Mouse (Mus musculus) heart, embryonic 15.5 days (tissue): ENCODE measurements around the gene Igfbp3. TPM values are rescaled to one million over a fixed set of nuclear protein-coding genes. Genes with fewer than 3 reads are reported as not detected.

Experiments
- ATAC-seq: fragments of 200-750 bp; cut with Nextera tagmentation; replicated peaks from 2 replicates; pipeline ENCODE4 v1.8.0; 2017; ENCODE audit warnings: low read depth, moderate TSS enrichment; ENCODE audit not compliant: insufficient number of reproducible peaks, insufficient read depth, low FRiP score
- H3K27ac ChIP-seq: fragments of 300-500 bp; sonication (generic); 2 replicates; pipeline ENCODE4 v1.5.1; 2015; ENCODE audit warnings: mild to moderate bottlenecking, inconsistent platforms
- H3K27me3 ChIP-seq: fragments of 300-500 bp; sonication (generic); 2 replicates; pipeline ENCODE4 v1.6.1; 2015; ENCODE audit warnings: inconsistent platforms
- H3K36me3 ChIP-seq: fragments of 300-500 bp; sonication (generic); 2 replicates; pipeline ENCODE4 v1.6.1; 2015; ENCODE audit warnings: mild to moderate bottlenecking, inconsistent platforms
- H3K4me1 ChIP-seq: fragments of 300-500 bp; sonication (generic); replicated peaks from 2 replicates; pipeline ENCODE4 v1.6.1; 2015; ENCODE audit warnings: inconsistent platforms
- H3K4me2 ChIP-seq: fragments of 300-500 bp; sonication (generic); 2 replicates; pipeline ENCODE4 v1.6.1; 2015; ENCODE audit warnings: inconsistent platforms, mild to moderate bottlenecking, moderate library complexity
- H3K4me3 ChIP-seq: fragments of 300-500 bp; sonication (generic); 2 replicates; pipeline ENCODE4 v1.5.1; 2015; ENCODE audit warnings: mild to moderate bottlenecking, inconsistent platforms
- H3K9ac ChIP-seq: fragments of 300-500 bp; sonication (generic); 2 replicates; pipeline ENCODE4 v1.6.1; 2015; ENCODE audit warnings: mild to moderate bottlenecking, inconsistent platforms
- H3K9me3 ChIP-seq: fragments of 300-500 bp; sonication (generic); replicated peaks from 2 replicates; pipeline ENCODE4 v1.6.1; 2016; ENCODE audit warnings: inconsistent platforms
- WGBS: fragments of 180-500 bp; shearing (Covaris S2); methylation state at CpG from one replicate; pipeline ENCODE4 v1.1.7; 2015; ENCODE audit warnings: mixed read lengths; 5-methylcytosine and 5-hydroxymethylcytosine counted together
- polyA plus RNA-seq: library from polyadenylated mRNA; unstranded; fragments of >200 nt; fragmentation: Nextera tagmentation; extraction: Ambion mirVana; gene quantifications from 2 replicates; pipeline ENCODE4 v1.2.1, GENCODE M21; 2015

Igfbp3 gene
- polyA plus RNA-seq, 1 experiment from 2014 or later = 37.8 TPM

GRCm38 (mm10) chr11:7210343-7210742 lies 3.4 kb downstream of the Igfbp3 start:
- no peak overlapping the region for H3K4me2 ChIP-seq
- no peak overlapping the region for H3K27ac ChIP-seq
- no peak overlapping the region for H3K9ac ChIP-seq
- WGBS = 18% methylated on average over 6 of the region's 6 CpGs
- no peak overlapping the region for H3K4me3 ChIP-seq
- no peaks in the 10 kb centered on the region for H3K36me3 ChIP-seq
- H3K9me3 ChIP-seq = no peaks in the 10 kb centered on the region
- ATAC-seq = no peak
- H3K27me3 ChIP-seq = peaks cover 39% of the 10 kb centered on the region
- H3K4me1 ChIP-seq = peaks cover 40% of the 10 kb centered on the region

- H3K27me3 ChIP-seq = no peaks in the 10 kb centered on the region
- 81% methylated on average over 9 of the region's 9 CpGs for WGBS
- H3K4me2 ChIP-seq = no peak overlapping the region
- H3K9ac ChIP-seq = no peak overlapping the region
- H3K4me3 ChIP-seq = no peak overlapping the region
- H3K36me3 ChIP-seq = no peaks in the 10 kb centered on the region
- no peak for ATAC-seq
- no peaks in the 10 kb centered on the region for H3K9me3 ChIP-seq
- no peak overlapping the region for H3K27ac ChIP-seq
- no peaks in the 10 kb centered on the region for H3K4me1 ChIP-seq
Observed at GRCm38 (mm10) chr11:7203846-7204245, 9.9 kb downstream of the Igfbp3 start.

GRCm38 (mm10) chr11:7202206-7202605 lies 11.5 kb downstream of the Igfbp3 start:
- 70% methylated on average over 7 of the region's 7 CpGs for WGBS
- no peaks in the 10 kb centered on the region for H3K9me3 ChIP-seq
- no peaks in the 10 kb centered on the region for H3K27me3 ChIP-seq
- no peaks in the 10 kb centered on the region for H3K4me1 ChIP-seq
- no peaks in the 10 kb centered on the region for H3K36me3 ChIP-seq
- H3K4me2 ChIP-seq = no peak overlapping the region
- H3K27ac ChIP-seq = no peak overlapping the region
- H3K9ac ChIP-seq = no peak overlapping the region
- no peak for ATAC-seq
- H3K4me3 ChIP-seq = no peak overlapping the region

- ATAC-seq = no peak
- Histone ChIP-seq H3K4me1 (no peaks in the 10 kb centered on the region), H3K27ac (no peak overlapping the region), H3K9me3 (no peaks in the 10 kb centered on the region), H3K9ac (no peak overlapping the region), H3K36me3 (no peaks in the 10 kb centered on the region), H3K4me2 (no peak overlapping the region), H3K4me3 (no peak overlapping the region), H3K27me3 (no peaks in the 10 kb centered on the region)
- 66% methylated on average over 9 of the region's 9 CpGs for WGBS
Observed at GRCm38 (mm10) chr11:7200393-7200783, 13.3 kb downstream of the Igfbp3 start.

- ATAC-seq = no peak
Observed at GRCm38 (mm10) chr11:7199736-7200392, 13.9 kb downstream of the Igfbp3 start.

GRCm38 (mm10) chr11:7198481-7199256 lies 15.1 kb downstream of the Igfbp3 start:
- H3K27ac ChIP-seq = peak overlapping the region; percentile 17; the same call in 1 of the 2 replicates
- H3K4me3 ChIP-seq = no peak overlapping the region
- H3K36me3 ChIP-seq = no peaks in the 10 kb centered on the region
- no peaks in the 10 kb centered on the region for H3K4me1 ChIP-seq
- H3K9me3 ChIP-seq = no peaks in the 10 kb centered on the region
- no peaks in the 10 kb centered on the region for H3K27me3 ChIP-seq
- H3K4me2 ChIP-seq = no peak overlapping the region
- no peak; the same call in 1 of the 2 replicates for ATAC-seq
- H3K9ac ChIP-seq = no peak overlapping the region
- 63% methylated on average over 10 of the region's 10 CpGs for WGBS

More at GRCm38 (mm10) chr11:7199736-7200392, 13.9 kb downstream of the Igfbp3 start:
- Histone ChIP-seq H3K4me3 (no peak overlapping the region), H3K9ac (no peak overlapping the region), H3K27me3 (no peaks in the 10 kb centered on the region), H3K4me1 (no peaks in the 10 kb centered on the region), H3K4me2 (no peak overlapping the region), H3K36me3 (no peaks in the 10 kb centered on the region), H3K9me3 (no peaks in the 10 kb centered on the region), H3K27ac (no peak overlapping the region)
- WGBS = 49% methylated on average over 14 of the region's 14 CpGs

GRCm38 (mm10) chr11:7198006-7198405 lies 15.7 kb downstream of the Igfbp3 start:
- Histone ChIP-seq H3K4me1 (no peaks in the 10 kb centered on the region), H3K36me3 (no peaks in the 10 kb centered on the region), H3K4me3 (no peak overlapping the region), H3K27me3 (no peaks in the 10 kb centered on the region), H3K4me2 (no peak overlapping the region), H3K9me3 (no peaks in the 10 kb centered on the region), H3K27ac (no peak overlapping the region), H3K9ac (no peak overlapping the region)
- no peak for ATAC-seq
- 92% methylated on average over 19 of the region's 19 CpGs for WGBS

- ATAC-seq = no peak
- peak within 1 kb of the TSS; percentile 17; the same call in 1 of the 2 replicates for H3K27ac ChIP-seq
Observed at GRCm38 (mm10) chr11:7197491-7197941, 16.2 kb downstream of the Igfbp3 start, which contains the start of gene Igfbp1. Gene Igfbp1 (plus strand): TSS chr11:7197782.

GRCm38 (mm10) chr11:7195312-7195685 lies 18.4 kb downstream of the Igfbp3 start:
- Histone ChIP-seq H3K27ac (no peak overlapping the region), H3K4me1 (peaks cover 8% of the 10 kb centered on the region), H3K9me3 (no peaks in the 10 kb centered on the region), H3K4me3 (no peak overlapping the region), H3K27me3 (no peaks in the 10 kb centered on the region), H3K9ac (no peak overlapping the region), H3K36me3 (no peaks in the 10 kb centered on the region), H3K4me2 (no peak overlapping the region)
- no peak for ATAC-seq
- 77% methylated on average over 4 of the region's 4 CpGs for WGBS

More at GRCm38 (mm10) chr11:7197491-7197941, 16.2 kb downstream of the Igfbp3 start, which contains the start of gene Igfbp1:
- Histone ChIP-seq H3K9me3 (no peaks in the 10 kb centered on the region), H3K4me1 (peaks cover 4% of the 10 kb centered on the region), H3K27me3 (no peaks in the 10 kb centered on the region), H3K4me3 (no peak within 1 kb of the TSS), H3K36me3 (no peaks in the 10 kb centered on the region), H3K9ac (no peak within 1 kb of the TSS), H3K4me2 (no peak within 1 kb of the TSS)
- WGBS = 65% methylated on average over 12 of the region's 12 CpGs

GRCm38 (mm10) chr11:7194432-7195311 lies 19.1 kb downstream of the Igfbp3 start:
- WGBS = 90% methylated on average over 10 of the region's 10 CpGs
- H3K9me3 ChIP-seq = no peaks in the 10 kb centered on the region
- H3K4me3 ChIP-seq = no peak overlapping the region
- no peak overlapping the region for H3K9ac ChIP-seq
- no peak overlapping the region for H3K4me2 ChIP-seq
- H3K27ac ChIP-seq = no peak overlapping the region
- no peaks in the 10 kb centered on the region for H3K27me3 ChIP-seq
- H3K36me3 ChIP-seq = no peaks in the 10 kb centered on the region
- no peak for ATAC-seq
- peaks cover 8% of the 10 kb centered on the region for H3K4me1 ChIP-seq

GRCm38 (mm10) chr11:7193134-7193533 lies 20.6 kb downstream of the Igfbp3 start:
- no peak for ATAC-seq
- Histone ChIP-seq H3K27me3 (no peaks in the 10 kb centered on the region), H3K36me3 (no peaks in the 10 kb centered on the region), H3K4me3 (no peak overlapping the region), H3K4me1 (peaks cover 8% of the 10 kb centered on the region), H3K27ac (no peak overlapping the region), H3K4me2 (no peak overlapping the region), H3K9ac (no peak overlapping the region), H3K9me3 (no peaks in the 10 kb centered on the region)
- 55% methylated on average over 9 of the region's 9 CpGs for WGBS
